Comparison of ENCODE assay signal across 8 mouse cellular contexts in genomic region chr17:49427631-49428238, GRCm38 (mm10). TPM values are rescaled to one million over a fixed set of nuclear protein-coding genes. Genes with fewer than 3 reads are reported as not detected.
DNase-seq lines count a peak whose midpoint lies in the region; ATAC-seq lines count a peak whose summit lies in the region.

No protein-coding gene starts in this region.

- H3K4me1 ChIP-seq in intestine, embryonic 14.5 days (replicated peaks; ENCODE audit: control insufficient read depth, insufficient read depth, low read length): peaks cover 19% of the 10 kb centered on the region
- H3K4me1 ChIP-seq in midbrain, embryonic 12.5 days: peaks cover 20% of the 10 kb centered on the region

- no peaks in the 10 kb centered on the region for H3K27me3 ChIP-seq in intestine, embryonic 14.5 days (replicated peaks; ENCODE audit: control insufficient read depth, insufficient read depth, low read length)
- no peaks in the 10 kb centered on the region for H3K27me3 ChIP-seq in midbrain, embryonic 12.5 days

- peak; percentile 59 for DNase-seq in cerebellum, adult 9-11 months
- DNase-seq in cerebellum, postnatal 36 days: no peak
- peak; percentile 70 for DNase-seq in 416B (ENCODE audit: low read depth)
- DNase-seq in embryo, embryonic 10.5 days (ENCODE audit: low spot score): peak; percentile 51
- no peak for DNase-seq in intestine, embryonic 14.5 days (ENCODE audit: low spot score)
- no peak for DNase-seq in ovary, postnatal 10 days (ENCODE audit: low spot score)
- DNase-seq in Muller cell, postnatal 12 days (ENCODE audit: inconsistent ontology term): no peak

- H3K27ac ChIP-seq in intestine, embryonic 14.5 days (ENCODE audit: low read depth): no peak overlapping the region
- H3K27ac ChIP-seq in midbrain, embryonic 12.5 days (replicated peaks): no peak overlapping the region

- peak overlapping the region; percentile 81 for H3K4me3 ChIP-seq in intestine, embryonic 14.5 days (ENCODE audit: low read depth, low read length)
- peak overlapping the region; percentile 76 for H3K4me3 ChIP-seq in midbrain, embryonic 12.5 days

- no peak overlapping the region for H3K9ac ChIP-seq in intestine, embryonic 14.5 days (ENCODE audit: low read length)
- no peak overlapping the region for H3K9ac ChIP-seq in midbrain, embryonic 12.5 days (replicated peaks)

- H3K9me3 ChIP-seq in intestine, embryonic 14.5 days (ENCODE audit: control insufficient read depth, low read length): no peaks in the 10 kb centered on the region
- no peaks in the 10 kb centered on the region for H3K9me3 ChIP-seq in midbrain, embryonic 12.5 days

- ATAC-seq in intestine, embryonic 14.5 days (replicated peaks; ENCODE audit: low FRiP score, low TSS enrichment, low read depth): peak; percentile 9; the same call in 1 of the 2 replicates
- ATAC-seq in midbrain, embryonic 12.5 days (ENCODE audit: low FRiP score, low read depth): peak; percentile 45

- 25% methylated on average over 9 of the region's 9 CpGs for WGBS in intestine, embryonic 14.5 days
- WGBS in midbrain, embryonic 12.5 days: 19% methylated on average over 9 of the region's 9 CpGs

- peak overlapping the region; percentile 41 for H3K4me2 ChIP-seq in intestine, embryonic 14.5 days (ENCODE audit: low read length)
- H3K4me2 ChIP-seq in midbrain, embryonic 12.5 days (replicated peaks): peak overlapping the region; percentile 90

- H3K36me3 ChIP-seq in intestine, embryonic 14.5 days (ENCODE audit: control insufficient read depth, insufficient read depth, low read length): no peaks in the 10 kb centered on the region
- no peaks in the 10 kb centered on the region for H3K36me3 ChIP-seq in midbrain, embryonic 12.5 days

RNA-seq across cellular contexts. Expression of gene Mocs1, which starts 0.4 kb away (rescaled TPM):
- polyA plus RNA-seq in intestine, embryonic 14.5 days (2014; fragmentation: Nextera tagmentation; extraction: Ambion mirVana): 7.8 and 8.7 TPM in 2 replicates
- 4.1 and 4.7 TPM in 2 replicates for polyA plus RNA-seq in midbrain, embryonic 12.5 days (2016; fragmentation: Nextera tagmentation; extraction: Ambion mirVana)

Comparison
In these comparisons a context has a peak if more than half of its experiments do, and no peak if none do; other contexts are left out.
1. DNase-seq: peak in cerebellum, adult 9-11 months (single experiment), 416B (single experiment) and embryo, embryonic 10.5 days (single experiment); none in cerebellum, postnatal 36 days (0 of 2), intestine, embryonic 14.5 days (single experiment), ovary, postnatal 10 days (single experiment) and Muller cell, postnatal 12 days (single experiment).